Mouse (Mus musculus): ENCODE results near the gene Neto2. TPM values are rescaled to one million over a fixed set of nuclear protein-coding genes. Genes with fewer than 3 reads are reported as not detected.

Gene Neto2
- total RNA-seq (2023): 3.0 and 4.1 TPM in 2 replicates

GRCm38 (mm10) chr8:85700751-85701351, at the start of gene Neto2:
Gene Neto2, minus strand, starts transcription at chr8:85700924.

Other genes with a start within 250 kb of the Neto2 start
- gene Gpt2, start 208.3 kb downstream of the Neto2 start, total RNA-seq (2023): 0.48 and 1.5 TPM in 2 replicates
- gene Dnaja2, start 145.6 kb downstream of the Neto2 start, total RNA-seq (2023): 88.2 and 92.9 TPM in 2 replicates
- 26.8 and 27.2 TPM in 2 replicates for gene Itfg1, start 140.0 kb upstream of the Neto2 start, total RNA-seq (2023)
- gene Phkb, start 140.0 kb upstream of the Neto2 start, total RNA-seq (2023): 28.9 and 35.4 TPM in 2 replicates

Data from neutrophil, adult 65 days (primary cell).